Mouse (Mus musculus): ENCODE data around the gene Gm45062.

Gene Gm45062

DNA sequence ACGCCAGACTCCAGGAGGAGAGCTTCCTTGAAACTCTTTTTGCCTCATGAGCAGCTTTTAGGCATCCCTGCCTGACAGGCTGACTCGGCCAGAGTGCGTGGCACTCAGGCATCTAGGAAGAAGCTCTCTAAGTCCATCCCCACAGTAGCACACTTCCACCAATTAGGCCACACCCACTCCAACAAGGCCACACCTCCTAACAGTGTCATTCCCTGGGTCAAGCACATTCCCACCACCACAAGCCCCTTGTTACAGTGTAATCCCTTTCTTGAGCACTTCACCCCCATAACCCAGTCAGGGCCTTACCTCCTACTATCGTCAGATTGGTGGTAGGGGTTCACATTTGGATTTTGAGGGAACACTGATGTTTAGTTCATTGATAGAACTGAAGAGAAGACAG lies 108.4 kb downstream of the Gm45062 start:
- DNase-seq (ENCODE audit: low read depth, low spot score): no peak

GRCm38 (mm10) chr6:8368198-8368864 lies 109.1 kb downstream of the Gm45062 start:
- no peak for DNase-seq (ENCODE audit: low read depth, low spot score)

DNA sequence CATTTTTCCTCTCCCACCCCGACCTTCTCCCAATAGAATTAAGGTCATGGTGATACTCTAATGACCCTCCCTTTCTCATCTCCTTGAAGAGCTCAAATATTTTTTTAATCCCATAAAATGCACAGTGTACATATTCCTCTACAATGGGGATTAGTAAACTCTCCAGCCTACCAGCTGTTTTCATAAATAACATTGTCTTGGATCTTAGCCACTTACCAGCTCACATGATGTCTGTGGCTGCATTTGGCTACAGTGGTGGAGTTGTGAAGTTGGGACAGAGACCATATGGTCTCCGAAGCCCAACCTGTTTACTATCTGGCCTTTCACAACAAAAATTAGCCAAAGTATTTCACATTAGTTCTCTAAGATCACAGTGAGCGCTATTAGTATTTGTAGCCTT lies 111.4 kb downstream of the Gm45062 start:
- no peak for DNase-seq (ENCODE audit: low read depth, low spot score)

GRCm38 (mm10) chr6:8373051-8373450 lies 113.8 kb downstream of the Gm45062 start:
- DNase-seq (ENCODE audit: low read depth, low spot score): no peak

GRCm38 (mm10) chr6:8373851-8374250 lies 114.6 kb downstream of the Gm45062 start:
- no peak for DNase-seq (ENCODE audit: low read depth, low spot score)

DNA sequence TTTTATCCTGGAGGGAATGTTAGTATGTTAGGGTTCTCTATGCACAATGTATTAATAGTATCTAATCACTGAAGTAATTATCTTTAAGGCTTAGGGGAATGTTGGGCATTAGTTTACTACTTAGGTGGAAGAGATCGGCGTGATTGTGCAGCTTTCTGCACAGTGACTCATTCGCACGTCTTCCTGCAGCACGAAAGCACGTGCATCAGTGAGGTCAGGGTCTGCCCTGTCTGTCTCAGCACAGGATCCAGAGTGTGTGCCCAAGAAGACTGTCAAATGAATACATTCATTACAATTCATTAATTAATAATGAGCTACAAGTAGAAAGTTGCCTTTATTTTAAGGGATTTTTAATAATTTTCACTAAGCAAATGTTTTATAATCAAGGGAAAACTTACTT lies 115.0 kb downstream of the Gm45062 start:
- no peak for DNase-seq (ENCODE audit: low read depth, low spot score)

DNA sequence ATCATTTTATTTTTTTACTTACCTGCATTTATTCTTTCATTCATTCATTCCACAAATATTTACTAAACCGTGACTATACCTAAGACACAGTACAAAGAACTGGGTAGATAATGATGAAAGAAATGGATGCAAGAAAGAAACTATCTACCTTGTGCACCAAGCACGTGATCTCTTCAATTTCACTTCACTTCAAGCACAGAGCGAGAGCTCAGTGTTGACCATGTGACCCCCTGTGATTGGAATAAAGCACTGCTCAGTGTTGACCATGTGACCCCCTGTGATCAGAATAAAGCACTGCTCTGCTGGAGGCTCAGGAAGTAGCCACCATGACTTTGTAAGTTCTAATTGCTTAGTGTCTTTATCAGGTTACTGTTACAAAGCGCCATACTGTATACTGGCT lies 115.5 kb downstream of the Gm45062 start:
- no peak for DNase-seq (ENCODE audit: low read depth, low spot score)

DNA sequence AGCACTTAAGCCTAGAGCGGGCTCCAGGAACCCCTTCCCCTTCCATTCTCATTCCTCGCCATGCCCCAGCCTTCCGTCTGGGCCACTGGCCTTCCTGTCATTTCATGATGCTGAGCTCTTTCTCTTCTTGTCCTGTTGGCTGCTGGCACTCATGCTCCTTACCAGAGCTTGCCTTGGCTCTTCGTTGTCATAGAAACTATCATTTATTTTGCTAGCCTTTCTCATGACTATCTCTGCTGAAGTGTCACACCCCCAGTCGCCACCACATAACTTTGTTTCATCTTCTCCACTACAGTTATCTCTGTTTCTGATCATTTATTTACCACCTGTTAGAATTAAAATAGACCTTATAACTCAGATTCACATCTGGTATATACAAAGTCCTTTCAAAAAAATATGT lies 117.1 kb downstream of the Gm45062 start:
- no peak for DNase-seq (ENCODE audit: low read depth, low spot score)

DNA sequence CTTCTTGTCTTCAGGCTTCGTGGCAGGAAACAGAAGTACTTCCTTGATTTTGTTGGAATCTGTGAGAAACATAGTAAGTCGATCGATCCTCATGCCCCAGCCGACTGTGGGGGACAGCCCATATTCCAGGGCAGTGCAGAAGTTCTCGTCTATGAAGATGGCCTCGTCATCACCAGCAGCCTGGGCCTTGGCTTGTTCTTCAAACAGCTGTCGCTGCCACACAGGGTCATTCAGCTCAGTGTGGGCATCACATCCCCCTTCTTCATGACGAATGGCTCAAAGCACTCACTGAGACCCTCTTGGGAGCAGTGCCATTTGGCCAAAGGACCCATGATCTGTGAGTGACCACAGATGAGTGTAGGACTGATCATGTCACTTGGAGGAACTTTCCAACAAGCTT lies 118.4 kb downstream of the Gm45062 start:
- DNase-seq (ENCODE audit: low read depth, low spot score): no peak

- no peak for DNase-seq (ENCODE audit: low read depth, low spot score)
Measured at GRCm38 (mm10) chr6:8389307-8389706, 130.1 kb downstream of the Gm45062 start.

- DNase-seq (ENCODE audit: low read depth, low spot score): no peak
Measured at GRCm38 (mm10) chr6:8390296-8390695, 131.0 kb downstream of the Gm45062 start.

GRCm38 (mm10) chr6:8390935-8391334 lies 131.7 kb downstream of the Gm45062 start:
- DNase-seq (ENCODE audit: low read depth, low spot score): no peak

DNA sequence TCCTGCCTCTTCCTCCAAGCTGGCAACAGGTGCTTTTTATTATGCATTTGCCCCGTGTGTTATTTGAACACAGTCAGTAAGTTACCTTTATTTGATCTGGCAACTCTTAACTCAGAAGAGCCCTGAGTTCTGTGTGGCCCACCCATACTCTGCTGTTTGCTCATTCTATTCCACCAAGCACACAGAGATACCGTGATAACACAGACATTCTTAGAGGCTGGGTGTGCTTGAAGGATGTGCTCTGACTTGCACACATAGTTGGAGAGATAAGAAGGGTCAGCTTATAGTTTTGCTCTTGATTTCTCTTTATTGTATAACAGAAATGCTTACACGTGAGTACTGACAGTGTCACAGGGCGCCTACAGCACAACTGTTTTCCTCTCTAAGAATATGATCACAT lies 133.8 kb downstream of the Gm45062 start:
- DNase-seq (ENCODE audit: low read depth, low spot score): no peak

GRCm38 (mm10) chr6:8394044-8394443 lies 134.8 kb downstream of the Gm45062 start:
- no peak for DNase-seq (ENCODE audit: low read depth, low spot score)

GRCm38 (mm10) chr6:8395061-8395460 lies 135.8 kb downstream of the Gm45062 start:
- no peak for DNase-seq (ENCODE audit: low read depth, low spot score)

- DNase-seq (ENCODE audit: low read depth, low spot score): no peak
Measured at GRCm38 (mm10) chr6:8397252-8397651, 138.0 kb downstream of the Gm45062 start.

DNA sequence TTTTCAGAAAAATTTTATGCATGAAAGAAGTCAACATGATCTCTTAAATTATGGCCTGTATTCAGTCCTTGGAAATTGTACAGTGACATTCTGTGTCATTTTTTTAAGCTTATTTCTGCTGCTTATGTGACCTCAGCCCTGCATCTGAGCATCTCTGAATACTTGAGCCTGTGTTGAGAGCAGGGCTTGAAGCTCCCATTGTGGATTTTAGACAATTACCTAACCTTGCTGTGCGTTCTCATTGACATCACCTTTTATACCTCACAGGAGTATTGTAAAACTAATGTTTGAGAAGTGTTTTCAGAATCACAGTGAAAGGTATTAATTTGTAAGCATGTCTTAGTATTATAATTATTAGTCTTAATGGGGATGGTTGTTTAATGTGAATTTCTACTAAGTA lies 140.5 kb downstream of the Gm45062 start:
- DNase-seq (ENCODE audit: low read depth, low spot score): no peak

DNA sequence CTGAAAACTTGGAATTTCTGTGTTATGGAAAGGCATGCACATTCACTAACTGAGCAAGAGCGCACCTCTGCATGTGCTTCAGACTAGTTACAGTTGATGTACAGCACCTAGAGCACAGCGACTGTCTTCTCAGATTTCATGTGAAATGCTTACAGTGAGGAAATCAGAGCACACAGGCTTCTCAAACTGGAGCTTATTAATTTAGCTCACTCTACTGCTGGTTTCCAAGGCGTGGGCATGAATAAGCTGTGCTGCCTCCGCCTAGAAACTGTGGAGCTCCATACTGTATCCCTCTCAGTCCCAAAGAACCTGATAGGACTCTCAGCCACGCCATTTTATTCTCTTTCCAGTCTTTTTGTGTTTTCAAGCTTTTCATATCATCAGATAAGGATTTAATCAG lies 143.9 kb downstream of the Gm45062 start:
- DNase-seq (ENCODE audit: low read depth, low spot score): no peak

- DNase-seq (ENCODE audit: low read depth, low spot score): no peak
Measured at GRCm38 (mm10) chr6:8405844-8406243, 146.6 kb downstream of the Gm45062 start.

DNA sequence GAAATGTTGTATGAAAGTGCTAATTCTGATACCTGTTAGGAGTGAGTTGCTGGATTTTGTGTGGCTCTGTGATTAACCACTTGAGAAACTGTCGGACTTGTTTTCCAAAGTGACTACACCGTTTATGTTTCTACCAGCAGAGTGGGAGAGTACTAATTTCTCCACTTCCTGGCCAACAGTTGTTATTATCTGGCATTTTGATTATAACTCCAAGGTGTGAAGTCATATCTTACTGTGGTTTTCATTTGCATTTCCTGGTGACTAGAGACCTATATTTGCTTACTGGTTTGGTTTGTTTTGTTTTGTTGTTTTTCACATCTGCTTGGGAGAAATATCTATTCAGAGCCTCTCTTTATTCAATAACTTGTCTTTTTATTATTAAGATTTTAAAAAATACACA lies 149.1 kb downstream of the Gm45062 start:
- no peak for DNase-seq (ENCODE audit: low read depth, low spot score)

- DNase-seq (ENCODE audit: low read depth, low spot score): no peak
Measured at GRCm38 (mm10) chr6:8409865-8410264, 150.6 kb downstream of the Gm45062 start.

GRCm38 (mm10) chr6:8412845-8413598 lies 153.8 kb downstream of the Gm45062 start:
- no peak for DNase-seq (ENCODE audit: low read depth, low spot score)

DNA sequence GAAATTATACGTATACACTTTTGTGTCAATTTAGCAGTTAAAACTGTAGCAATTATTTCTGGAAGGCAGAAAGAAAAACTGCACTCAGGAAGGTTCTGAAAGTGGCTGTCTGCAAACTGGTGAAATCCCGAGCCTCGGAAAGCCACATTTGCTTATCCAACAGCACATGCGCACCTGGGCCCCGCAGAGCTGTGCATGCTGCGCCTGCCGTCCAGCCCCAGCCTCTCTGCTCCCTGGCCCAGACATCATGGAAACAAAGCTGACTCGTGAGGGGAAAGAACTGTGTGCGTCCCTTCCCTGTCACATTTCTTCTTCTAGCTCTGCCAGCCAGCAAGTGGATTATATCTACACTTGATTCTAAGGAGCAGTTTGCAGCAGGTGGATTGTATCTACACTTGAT lies 154.8 kb downstream of the Gm45062 start:
- DNase-seq (ENCODE audit: low read depth, low spot score): no peak
